Mouse (Mus musculus): ENCODE data around the gene Dlgap3. TPM values are rescaled to one million over a fixed set of nuclear protein-coding genes. Genes with fewer than 3 reads are reported as not detected.

The Dlgap3 gene
- polyA plus RNA-seq, 1 experiment, result not detected

GRCm38 (mm10) chr4:127190921-127191320 is 21.9 kb downstream of the Dlgap3 start:
- Histone ChIP-seq H3K4me1 (ENCODE audit: control insufficient read depth, insufficient read depth, insufficient read length, low read length) (no peaks in the 10 kb centered on the region), H3K4me3 (ENCODE audit: insufficient read depth, low read depth, low read length) (no peak overlapping the region), H3K27ac (replicated peaks; ENCODE audit: low read depth, low read length) (no peak overlapping the region)

GRCm38 (mm10) chr4:127192704-127193103 is 23.7 kb downstream of the Dlgap3 start:
- H3K27ac ChIP-seq (replicated peaks; ENCODE audit: low read depth, low read length), result no peak overlapping the region
- H3K4me3 ChIP-seq (ENCODE audit: insufficient read depth, low read depth, low read length), result no peak overlapping the region
- H3K4me1 ChIP-seq (ENCODE audit: control insufficient read depth, insufficient read depth, insufficient read length, low read length), result no peaks in the 10 kb centered on the region

- Histone ChIP-seq H3K27ac (replicated peaks; ENCODE audit: low read depth, low read length) (no peak overlapping the region), H3K4me1 (ENCODE audit: control insufficient read depth, insufficient read depth, insufficient read length, low read length) (no peaks in the 10 kb centered on the region), H3K4me3 (ENCODE audit: insufficient read depth, low read depth, low read length) (no peak overlapping the region)
These were observed 24.6 kb downstream of the Dlgap3 start for GRCm38 (mm10) chr4:127193378-127194155.

GRCm38 (mm10) chr4:127194477-127195269 is 25.7 kb downstream of the Dlgap3 start:
- no peaks in the 10 kb centered on the region for H3K4me1 ChIP-seq (ENCODE audit: control insufficient read depth, insufficient read depth, insufficient read length, low read length)
- no peak overlapping the region for H3K4me3 ChIP-seq (ENCODE audit: insufficient read depth, low read depth, low read length)
- H3K27ac ChIP-seq (replicated peaks; ENCODE audit: low read depth, low read length), result no peak overlapping the region

- Histone ChIP-seq H3K4me3 (ENCODE audit: insufficient read depth, low read depth, low read length) (no peak overlapping the region), H3K27ac (replicated peaks; ENCODE audit: low read depth, low read length) (no peak overlapping the region), H3K4me1 (ENCODE audit: control insufficient read depth, insufficient read depth, insufficient read length, low read length) (peaks cover 5% of the 10 kb centered on the region; the same call in 1 of the 2 replicates)
These were observed 29.6 kb downstream of the Dlgap3 start for GRCm38 (mm10) chr4:127198609-127199008.

GRCm38 (mm10) chr4:127199406-127199805 is 30.4 kb downstream of the Dlgap3 start:
- peaks cover 5% of the 10 kb centered on the region; the same call in 1 of the 2 replicates for H3K4me1 ChIP-seq (ENCODE audit: control insufficient read depth, insufficient read depth, insufficient read length, low read length)
- H3K27ac ChIP-seq (replicated peaks; ENCODE audit: low read depth, low read length), result no peak overlapping the region

GRCm38 (mm10) chr4:127200164-127200722 is 31.2 kb downstream of the Dlgap3 start:
- H3K4me3 ChIP-seq (ENCODE audit: insufficient read depth, low read depth, low read length), result no peak overlapping the region
- H3K4me1 ChIP-seq (ENCODE audit: control insufficient read depth, insufficient read depth, insufficient read length, low read length), result peaks cover 5% of the 10 kb centered on the region; the same call in 1 of the 2 replicates
- H3K27ac ChIP-seq (replicated peaks; ENCODE audit: low read depth, low read length), result no peak overlapping the region

More at GRCm38 (mm10) chr4:127199406-127199805, 30.4 kb downstream of the Dlgap3 start:
- no peak overlapping the region for H3K4me3 ChIP-seq (ENCODE audit: insufficient read depth, low read depth, low read length)

- H3K27ac ChIP-seq (replicated peaks; ENCODE audit: low read depth, low read length), result no peak overlapping the region
- no peak overlapping the region for H3K4me3 ChIP-seq (ENCODE audit: insufficient read depth, low read depth, low read length)
- peaks cover 5% of the 10 kb centered on the region; the same call in 1 of the 2 replicates for H3K4me1 ChIP-seq (ENCODE audit: control insufficient read depth, insufficient read depth, insufficient read length, low read length)
These were observed 32.0 kb downstream of the Dlgap3 start for GRCm38 (mm10) chr4:127200769-127201617.

GRCm38 (mm10) chr4:127203081-127203480 is 34.1 kb downstream of the Dlgap3 start:
- Histone ChIP-seq H3K4me3 (ENCODE audit: insufficient read depth, low read depth, low read length) (no peak overlapping the region), H3K4me1 (ENCODE audit: control insufficient read depth, insufficient read depth, insufficient read length, low read length) (peaks cover 5% of the 10 kb centered on the region; the same call in 1 of the 2 replicates)

GRCm38 (mm10) chr4:127211318-127211717 is 42.3 kb downstream of the Dlgap3 start:
- no peak overlapping the region for H3K27ac ChIP-seq (replicated peaks; ENCODE audit: low read depth, low read length)
- H3K4me1 ChIP-seq (ENCODE audit: control insufficient read depth, insufficient read depth, insufficient read length, low read length), result no peaks in the 10 kb centered on the region
- no peak overlapping the region for H3K4me3 ChIP-seq (ENCODE audit: insufficient read depth, low read depth, low read length)

More at GRCm38 (mm10) chr4:127203081-127203480, 34.1 kb downstream of the Dlgap3 start:
- H3K27ac ChIP-seq (replicated peaks; ENCODE audit: low read depth, low read length), result no peak overlapping the region

- Histone ChIP-seq H3K27ac (replicated peaks; ENCODE audit: low read depth, low read length) (no peak overlapping the region), H3K4me3 (ENCODE audit: insufficient read depth, low read depth, low read length) (no peak overlapping the region), H3K4me1 (ENCODE audit: control insufficient read depth, insufficient read depth, insufficient read length, low read length) (no peaks in the 10 kb centered on the region)
These were observed 45.5 kb downstream of the Dlgap3 start for GRCm38 (mm10) chr4:127214510-127214909.

GRCm38 (mm10) chr4:127215103-127215502 is 46.1 kb downstream of the Dlgap3 start:
- Histone ChIP-seq H3K4me3 (ENCODE audit: insufficient read depth, low read depth, low read length) (no peak overlapping the region), H3K4me1 (ENCODE audit: control insufficient read depth, insufficient read depth, insufficient read length, low read length) (no peaks in the 10 kb centered on the region), H3K27ac (replicated peaks; ENCODE audit: low read depth, low read length) (no peak overlapping the region)

GRCm38 (mm10) chr4:127215799-127216198 is 46.8 kb downstream of the Dlgap3 start:
- H3K4me1 ChIP-seq (ENCODE audit: control insufficient read depth, insufficient read depth, insufficient read length, low read length), result no peaks in the 10 kb centered on the region

GRCm38 (mm10) chr4:127216251-127216651 is 47.2 kb downstream of the Dlgap3 start:
- H3K4me1 ChIP-seq (ENCODE audit: control insufficient read depth, insufficient read depth, insufficient read length, low read length), result no peaks in the 10 kb centered on the region

More at GRCm38 (mm10) chr4:127215799-127216198, 46.8 kb downstream of the Dlgap3 start:
- H3K27ac ChIP-seq (replicated peaks; ENCODE audit: low read depth, low read length), result no peak overlapping the region
- no peak overlapping the region for H3K4me3 ChIP-seq (ENCODE audit: insufficient read depth, low read depth, low read length)

More at GRCm38 (mm10) chr4:127216251-127216651, 47.2 kb downstream of the Dlgap3 start:
- Histone ChIP-seq H3K4me3 (ENCODE audit: insufficient read depth, low read depth, low read length) (no peak overlapping the region), H3K27ac (replicated peaks; ENCODE audit: low read depth, low read length) (no peak overlapping the region)

Measured in brown adipose tissue, adult 24 weeks (tissue).